Mouse (Mus musculus) lung, postnatal 0 days (tissue): Measurements from ENCODE around the gene Lama4.

Experiments
- CTCF ChIP-seq: IDR thresholded peaks from 2 replicates; pipeline ENCODE4 v1.5.1; 2016; ENCODE audit warnings: antibody characterized with exemption, mild to moderate bottlenecking
- EP300 ChIP-seq: IDR thresholded peaks from 2 replicates; pipeline ENCODE4 v1.6.1; 2016; ENCODE audit warnings: antibody characterized with exemption, mild to moderate bottlenecking, control low read depth

- no peak for TF ChIP-seq CTCF
- no peak for TF ChIP-seq EP300
Measured at GRCm38 (mm10) chr10:38993632-38994424, 28.5 kb downstream of the Lama4 start.
